Mouse (Mus musculus) forebrain, embryonic 10.5 days (tissue): ENCODE results near the gene Furin. TPM values are rescaled to one million over a fixed set of nuclear protein-coding genes. Genes with fewer than 3 reads are reported as not detected.

ENCODE experiments used
- DNase-seq: peaks from one replicate; pipeline ENCODE4 v3.0.0-alpha.2; 2017; ENCODE audit warnings: low spot score; ENCODE audit errors: extremely low spot score
- H3K27ac ChIP-seq: fragments of 300-500 bp; sonication (generic); 2 replicates; pipeline ENCODE4 v1.5.1; 2016; ENCODE audit warnings: mild to moderate bottlenecking
- H3K27me3 ChIP-seq: fragments of 300-500 bp; sonication (generic); 2 replicates; pipeline ENCODE4 v1.6.1; 2016; ENCODE audit warnings: mild to moderate bottlenecking; ENCODE audit not compliant: poor library complexity, severe bottlenecking
- H3K36me3 ChIP-seq: fragments of 300-500 bp; sonication (generic); replicated peaks from 2 replicates; pipeline ENCODE4 v1.6.1; 2016; ENCODE audit warnings: mild to moderate bottlenecking, moderate library complexity
- H3K4me1 ChIP-seq: fragments of 300-500 bp; sonication (generic); 2 replicates; pipeline ENCODE4 v1.6.1; 2016
- H3K4me3 ChIP-seq: fragments of 300-500 bp; sonication (generic); 2 replicates; pipeline ENCODE4 v1.5.1; 2016; ENCODE audit warnings: mild to moderate bottlenecking, moderate library complexity
- H3K9me3 ChIP-seq: fragments of 300-500 bp; sonication (generic); 2 replicates; pipeline ENCODE4 v1.6.1; 2016; ENCODE audit warnings: mild to moderate bottlenecking, moderate library complexity
- WGBS: fragments of 180-500 bp; shearing (Covaris S2); methylation state at CpG from one replicate; pipeline ENCODE4 v1.1.7; 2016; 5-methylcytosine and 5-hydroxymethylcytosine counted together
- polyA plus RNA-seq: library from polyadenylated mRNA; unstranded; fragments of >200 nt; fragmentation: Nextera tagmentation; extraction: Ambion mirVana; gene quantifications from 2 replicates; pipeline ENCODE4 v1.2.1, GENCODE M21; 2016

Gene Furin
- polyA plus RNA-seq, 1 experiment from 2014 or later: 3.9 TPM

DNA sequence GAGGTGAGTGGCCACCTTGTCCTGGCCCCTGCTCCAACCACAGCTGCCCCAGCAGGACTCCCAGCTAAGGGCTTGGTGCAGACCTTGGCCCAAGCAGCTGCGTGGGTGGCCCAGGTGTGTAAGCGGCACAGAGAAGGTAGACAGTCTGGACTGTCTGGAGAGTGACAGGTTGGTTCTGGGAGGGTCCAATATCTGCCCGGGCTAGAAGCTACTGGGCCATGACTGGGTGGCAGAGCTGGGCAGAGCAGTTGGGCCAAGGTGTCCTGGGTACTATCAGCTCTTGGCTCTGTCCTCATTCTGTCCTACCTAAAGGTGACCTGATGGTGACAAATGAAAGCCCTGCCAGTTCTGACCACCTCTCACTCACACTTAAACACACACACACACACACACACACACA lies 37.9 kb upstream of the Furin start:
- WGBS: 83% methylated on average over 3 of the region's 3 CpGs

DNA sequence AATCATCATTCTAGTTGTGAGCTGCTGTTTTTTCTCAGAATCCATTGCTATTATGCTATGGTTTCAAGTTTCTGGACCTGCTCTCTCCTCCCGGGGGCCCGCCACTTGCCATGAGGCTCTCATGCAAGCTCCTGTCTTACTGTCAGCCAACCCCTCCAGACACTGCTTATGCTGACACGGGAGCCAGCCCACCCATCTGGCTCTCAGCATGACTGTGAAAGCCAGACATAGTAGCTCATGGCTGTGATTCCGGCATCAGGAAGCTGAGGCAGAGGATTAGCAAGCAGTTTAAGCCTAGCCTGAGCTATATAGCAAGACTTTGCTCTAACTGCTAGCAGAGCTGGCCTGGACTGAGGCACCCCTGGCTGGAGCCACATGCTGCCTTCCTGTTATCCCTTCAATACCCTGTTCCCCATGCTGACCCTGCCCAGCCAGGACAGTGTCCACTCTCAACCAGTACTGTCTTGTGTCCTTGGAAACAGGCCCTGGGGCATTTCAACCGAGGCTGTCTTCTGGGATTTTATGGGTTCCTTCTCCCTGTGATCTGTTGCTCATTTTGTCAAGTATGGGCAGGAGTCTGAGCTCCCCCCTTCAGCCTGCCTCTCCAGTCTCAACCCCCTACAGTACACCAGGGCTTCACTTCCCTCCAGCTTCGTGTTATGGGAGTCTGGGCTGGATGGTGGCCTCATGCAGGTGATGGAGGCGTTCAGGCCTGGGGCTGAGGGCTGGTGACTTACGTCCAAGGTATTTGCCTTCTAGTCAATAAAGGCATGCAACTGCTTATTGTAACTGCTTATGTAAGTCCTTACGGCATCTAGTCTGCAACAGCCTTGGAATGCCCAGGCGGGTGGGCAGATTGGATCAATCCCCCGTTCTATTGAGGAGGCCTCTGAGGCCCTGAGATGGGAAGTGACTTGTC lies 37.0 kb upstream of the Furin start:
- H3K36me3 ChIP-seq: no peaks in the 10 kb centered on the region
- H3K27ac ChIP-seq: peak overlapping the region; percentile 49; the same call in 1 of the 2 replicates
- H3K4me1 ChIP-seq: peaks cover 55% of the 10 kb centered on the region
- H3K9me3 ChIP-seq: no peaks in the 10 kb centered on the region
- no peak for DNase-seq
- no peak overlapping the region for H3K4me3 ChIP-seq
- peaks cover 8% of the 10 kb centered on the region; the same call in 1 of the 2 replicates for H3K27me3 ChIP-seq
- WGBS: 63% methylated on average over 11 of the region's 11 CpGs

More for the DNA sequence above, 37.9 kb upstream of the Furin start:
- no peaks in the 10 kb centered on the region for H3K9me3 ChIP-seq
- no peak for DNase-seq
- no peaks in the 10 kb centered on the region for H3K36me3 ChIP-seq
- no peak overlapping the region for H3K4me3 ChIP-seq
- peaks cover 55% of the 10 kb centered on the region for H3K4me1 ChIP-seq
- H3K27me3 ChIP-seq: peaks cover 8% of the 10 kb centered on the region; the same call in 1 of the 2 replicates
- peak overlapping the region; percentile 31; the same call in 1 of the 2 replicates for H3K27ac ChIP-seq

DNA sequence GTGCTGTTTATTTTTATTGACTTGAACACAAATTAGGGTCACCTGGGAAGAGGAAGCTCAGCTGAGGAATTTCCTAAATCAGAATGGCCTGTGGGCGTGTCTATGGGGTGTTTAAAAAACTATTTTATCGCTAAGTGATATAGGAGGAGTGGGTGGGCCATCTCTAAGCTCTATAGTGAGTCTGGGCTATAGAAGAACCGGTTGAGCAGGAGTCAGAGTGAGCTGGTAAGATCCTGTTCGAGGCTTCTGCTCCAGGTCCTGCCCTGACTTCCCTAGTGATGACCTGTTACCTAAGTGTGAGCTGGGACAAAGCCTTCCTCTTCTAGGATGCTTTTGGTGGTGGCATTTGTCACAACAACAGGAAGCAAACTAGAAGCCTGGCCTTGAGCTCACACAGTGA lies 35.4 kb upstream of the Furin start:
- peaks cover 8% of the 10 kb centered on the region; the same call in 1 of the 2 replicates for H3K27me3 ChIP-seq
- H3K9me3 ChIP-seq: no peaks in the 10 kb centered on the region
- no peak for DNase-seq
- H3K4me1 ChIP-seq: peaks cover 52% of the 10 kb centered on the region
- no peak overlapping the region for H3K4me3 ChIP-seq
- no peaks in the 10 kb centered on the region for H3K36me3 ChIP-seq
- no peak overlapping the region for H3K27ac ChIP-seq
- WGBS: 70% methylated on average over 4 of the region's 4 CpGs

DNA sequence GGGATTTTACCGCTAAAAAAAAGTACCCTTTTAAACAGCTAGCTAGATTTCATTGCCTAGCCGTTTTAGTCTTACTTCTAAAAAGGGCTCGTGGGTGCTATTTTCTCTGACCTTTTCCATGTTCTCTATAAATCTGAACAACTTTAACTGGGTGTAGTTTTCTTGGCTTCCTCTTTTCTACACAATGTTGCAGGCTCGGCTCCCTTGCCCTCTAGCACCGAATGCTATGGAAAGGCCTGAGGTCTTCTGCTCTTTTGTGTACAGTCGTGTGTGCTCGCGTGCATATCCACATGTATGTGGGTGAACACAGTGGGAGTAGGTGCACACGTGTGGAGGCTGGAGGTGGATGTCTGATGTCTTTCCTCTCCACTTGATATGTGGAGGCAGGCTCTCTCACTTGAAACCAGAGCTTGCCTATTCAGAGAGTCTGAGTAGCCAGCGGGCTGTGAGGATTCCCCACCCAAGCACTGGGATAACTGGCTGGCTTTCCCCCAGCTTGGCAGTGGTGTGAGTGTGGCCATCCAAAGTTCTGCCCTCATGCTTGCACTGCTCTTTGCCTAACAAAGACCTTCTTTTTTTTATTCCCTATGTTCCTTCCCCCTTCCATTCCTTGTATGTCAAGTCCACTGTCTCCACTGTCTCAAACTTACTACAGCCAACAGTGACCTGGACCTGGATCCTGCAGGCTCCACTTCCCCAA lies 34.7 kb upstream of the Furin start:
- no peaks in the 10 kb centered on the region for H3K9me3 ChIP-seq
- no peaks in the 10 kb centered on the region for H3K36me3 ChIP-seq
- peaks cover 6% of the 10 kb centered on the region; the same call in 1 of the 2 replicates for H3K27me3 ChIP-seq
- DNase-seq: no peak
- H3K4me3 ChIP-seq: no peak overlapping the region
- H3K27ac ChIP-seq: no peak overlapping the region
- peaks cover 44% of the 10 kb centered on the region for H3K4me1 ChIP-seq
- 89% methylated on average over 10 of the region's 10 CpGs for WGBS

DNA sequence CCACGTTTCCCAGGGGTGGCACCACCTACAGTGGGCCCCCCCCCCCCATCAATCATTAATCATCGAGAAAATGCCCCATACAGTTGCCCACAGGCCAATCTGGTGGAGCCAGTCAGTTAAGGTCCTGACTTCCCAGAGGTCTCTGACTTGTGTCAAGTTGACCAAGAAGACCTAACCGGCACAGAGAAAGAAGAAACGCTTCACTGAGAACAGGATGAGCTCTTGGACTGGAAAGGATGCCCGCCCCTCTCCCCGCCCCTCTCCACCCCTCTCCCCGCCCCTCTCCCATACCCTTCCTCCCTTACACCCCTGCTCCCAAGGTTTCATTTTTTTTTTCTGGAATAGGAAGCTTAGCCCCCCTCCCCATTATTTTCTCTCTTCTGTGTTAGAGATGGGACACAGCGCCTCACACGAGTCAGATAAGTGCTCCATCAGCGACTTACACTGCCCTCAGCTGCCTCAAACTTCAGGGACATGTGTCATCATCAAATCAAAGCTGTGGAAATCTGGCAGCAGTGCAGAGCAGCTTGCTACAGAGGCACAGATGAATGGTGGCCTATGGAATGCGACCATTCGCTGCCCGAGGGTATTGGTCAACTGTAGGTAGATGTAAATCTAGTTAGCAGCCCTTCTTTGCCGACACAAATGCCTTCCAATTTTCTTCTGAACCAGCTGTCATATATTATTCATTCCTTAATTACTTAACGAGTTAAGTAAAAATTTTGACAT lies 34.0 kb upstream of the Furin start:
- H3K27me3 ChIP-seq: no peaks in the 10 kb centered on the region
- H3K36me3 ChIP-seq: no peaks in the 10 kb centered on the region
- H3K27ac ChIP-seq: no peak overlapping the region
- DNase-seq: no peak
- H3K4me3 ChIP-seq: no peak overlapping the region
- WGBS: 41% methylated on average over 15 of the region's 15 CpGs
- H3K9me3 ChIP-seq: no peaks in the 10 kb centered on the region
- H3K4me1 ChIP-seq: peaks cover 38% of the 10 kb centered on the region

DNA sequence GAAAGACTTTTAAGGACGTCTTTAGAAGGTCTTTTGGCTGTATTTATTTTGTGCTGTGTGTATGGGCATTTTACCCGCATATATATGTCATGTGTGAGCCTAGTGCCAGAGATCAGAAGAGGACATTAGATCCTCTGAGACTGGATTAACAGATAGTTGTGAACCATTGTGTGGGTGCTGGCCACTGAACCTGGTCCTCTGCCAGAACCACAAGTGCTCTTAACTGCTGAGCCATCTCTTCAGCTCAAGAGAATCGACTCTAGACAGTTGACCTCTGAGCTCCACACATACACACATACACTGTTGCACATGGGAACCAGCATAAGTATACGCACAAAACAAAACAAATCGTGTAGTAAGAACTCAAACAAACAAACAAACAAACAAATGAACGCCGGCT lies 31.3 kb upstream of the Furin start:
- 93% methylated on average over 7 of the region's 7 CpGs for WGBS
- H3K36me3 ChIP-seq: no peaks in the 10 kb centered on the region
- H3K4me1 ChIP-seq: peaks cover 18% of the 10 kb centered on the region
- H3K4me3 ChIP-seq: no peak overlapping the region
- no peaks in the 10 kb centered on the region for H3K9me3 ChIP-seq
- DNase-seq: no peak
- no peaks in the 10 kb centered on the region for H3K27me3 ChIP-seq
- no peak overlapping the region for H3K27ac ChIP-seq

DNA sequence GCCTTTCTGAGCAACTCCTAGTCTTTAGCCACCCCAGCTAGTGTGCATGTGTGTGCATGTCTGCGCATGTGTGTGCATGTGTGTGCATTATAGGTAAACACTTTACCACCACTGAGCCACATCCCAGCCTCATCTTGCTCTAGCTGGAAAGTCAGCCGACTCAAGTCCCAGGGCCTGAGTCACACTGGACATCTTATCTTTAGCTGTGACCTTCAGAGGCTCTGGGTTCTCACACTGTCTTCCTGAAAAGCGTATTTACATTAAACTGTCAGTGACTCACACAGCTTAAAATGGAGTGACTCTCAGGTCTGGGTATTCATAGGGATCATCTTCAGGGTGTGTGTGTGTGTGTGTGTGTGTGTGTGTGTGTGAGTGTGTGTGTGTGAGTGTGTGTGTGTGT lies 30.4 kb upstream of the Furin start:
- no peak for DNase-seq
- Histone ChIP-seq H3K4me3 (no peak overlapping the region), H3K36me3 (no peaks in the 10 kb centered on the region), H3K27me3 (no peaks in the 10 kb centered on the region), H3K27ac (no peak overlapping the region), H3K9me3 (no peaks in the 10 kb centered on the region), H3K4me1 (peaks cover 17% of the 10 kb centered on the region)
- WGBS: 93% methylated on average over 3 of the region's 3 CpGs

DNA sequence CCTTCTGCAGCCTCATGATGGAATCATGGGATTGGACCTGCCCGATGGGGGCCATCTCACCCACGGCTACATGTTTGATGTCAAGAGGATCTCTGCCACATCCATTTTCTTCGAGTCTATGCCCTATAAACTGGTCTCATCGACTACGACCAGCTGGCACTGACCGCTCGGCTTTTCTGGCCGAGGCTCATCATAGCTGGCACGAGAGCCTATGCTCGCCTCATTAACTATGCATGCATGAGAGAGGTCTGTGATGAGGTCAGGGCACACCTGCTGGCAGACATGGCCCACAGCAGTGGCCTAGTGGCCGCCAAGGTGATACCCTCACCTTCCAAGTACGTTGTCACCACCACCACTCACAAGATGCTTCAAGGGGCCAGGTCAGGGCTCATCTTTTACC lies 24.4 kb upstream of the Furin start:
- Histone ChIP-seq H3K4me3 (no peak overlapping the region), H3K27me3 (no peaks in the 10 kb centered on the region), H3K4me1 (no peaks in the 10 kb centered on the region; the same call in 1 of the 2 replicates), H3K36me3 (no peaks in the 10 kb centered on the region), H3K27ac (no peak overlapping the region), H3K9me3 (no peaks in the 10 kb centered on the region)
- WGBS: 94% methylated on average over 12 of the region's 12 CpGs
- no peak for DNase-seq

DNA sequence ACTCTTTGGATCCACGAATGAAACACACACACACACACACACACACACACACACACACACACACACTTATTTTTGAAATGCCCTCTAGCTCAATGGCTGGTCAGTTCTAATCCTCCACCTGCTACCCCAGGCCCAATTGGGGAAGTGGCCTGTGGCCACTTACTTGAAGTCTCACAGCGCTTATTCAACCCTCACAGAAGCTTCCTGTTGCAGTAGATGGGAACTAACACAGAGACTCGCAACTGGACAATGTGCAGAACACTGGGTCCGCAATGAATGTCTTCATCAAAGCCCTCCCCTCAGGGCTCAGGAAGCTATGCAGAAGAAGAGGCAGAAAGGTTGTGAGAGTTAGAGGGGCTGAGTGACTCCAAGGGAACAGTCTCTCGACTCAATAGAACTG lies 22.5 kb upstream of the Furin start:
- H3K4me3 ChIP-seq: no peak overlapping the region
- no peak for DNase-seq
- H3K27me3 ChIP-seq: no peaks in the 10 kb centered on the region; the same call in 1 of the 2 replicates
- H3K27ac ChIP-seq: no peak overlapping the region
- 87% methylated on average over 5 of the region's 5 CpGs for WGBS
- H3K9me3 ChIP-seq: no peaks in the 10 kb centered on the region
- H3K4me1 ChIP-seq: peaks cover 7% of the 10 kb centered on the region
- no peaks in the 10 kb centered on the region for H3K36me3 ChIP-seq

DNA sequence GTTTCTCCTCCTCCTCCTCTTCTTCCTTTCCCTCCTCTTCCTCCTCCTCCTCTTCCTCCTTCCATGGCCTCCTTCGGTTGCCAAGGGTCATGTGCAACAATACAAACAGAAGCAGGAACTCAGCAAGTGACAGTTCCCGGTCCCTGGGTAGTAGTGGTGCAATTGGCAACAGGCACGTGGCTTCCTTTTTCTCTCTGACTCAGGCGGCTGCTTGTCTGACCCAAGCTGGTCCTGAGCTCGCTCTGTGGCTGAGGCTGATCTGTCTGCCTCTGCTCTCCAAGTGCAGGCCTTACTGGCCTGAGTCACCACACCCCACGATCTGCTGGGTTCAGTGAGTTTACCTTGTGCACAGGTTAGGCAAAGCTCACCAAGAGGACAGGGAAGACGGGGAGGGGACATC lies 21.1 kb upstream of the Furin start:
- Histone ChIP-seq H3K27ac (no peak overlapping the region), H3K4me3 (no peak overlapping the region), H3K36me3 (no peaks in the 10 kb centered on the region), H3K4me1 (peaks cover 9% of the 10 kb centered on the region), H3K9me3 (no peaks in the 10 kb centered on the region), H3K27me3 (no peaks in the 10 kb centered on the region; the same call in 1 of the 2 replicates)
- 75% methylated on average over 7 of the region's 7 CpGs for WGBS
- DNase-seq: no peak

DNA sequence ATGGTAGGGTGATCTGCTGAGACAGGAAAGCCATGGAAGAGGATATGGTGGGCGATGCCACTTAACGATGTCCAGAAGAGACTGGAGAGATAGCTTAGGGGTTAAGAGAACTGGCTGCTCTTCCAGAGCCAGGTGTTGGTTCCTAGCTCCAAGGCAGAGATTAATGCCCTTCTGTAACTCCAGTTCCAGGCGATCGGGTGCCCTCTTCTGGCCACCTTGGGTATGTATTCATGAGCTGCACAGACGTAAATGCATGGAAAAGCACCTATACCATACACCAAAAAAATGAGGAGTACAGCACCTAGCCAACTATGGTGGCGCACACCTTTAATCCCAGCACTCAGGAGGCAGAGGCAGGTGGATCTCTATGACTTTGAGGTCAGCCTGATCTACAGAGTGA lies 19.5 kb upstream of the Furin start:
- Histone ChIP-seq H3K36me3 (no peaks in the 10 kb centered on the region), H3K9me3 (no peaks in the 10 kb centered on the region), H3K27ac (no peak overlapping the region), H3K4me3 (no peak overlapping the region), H3K27me3 (no peaks in the 10 kb centered on the region; the same call in 1 of the 2 replicates), H3K4me1 (peaks cover 9% of the 10 kb centered on the region)
- 83% methylated on average over 6 of the region's 6 CpGs for WGBS
- DNase-seq: no peak

DNA sequence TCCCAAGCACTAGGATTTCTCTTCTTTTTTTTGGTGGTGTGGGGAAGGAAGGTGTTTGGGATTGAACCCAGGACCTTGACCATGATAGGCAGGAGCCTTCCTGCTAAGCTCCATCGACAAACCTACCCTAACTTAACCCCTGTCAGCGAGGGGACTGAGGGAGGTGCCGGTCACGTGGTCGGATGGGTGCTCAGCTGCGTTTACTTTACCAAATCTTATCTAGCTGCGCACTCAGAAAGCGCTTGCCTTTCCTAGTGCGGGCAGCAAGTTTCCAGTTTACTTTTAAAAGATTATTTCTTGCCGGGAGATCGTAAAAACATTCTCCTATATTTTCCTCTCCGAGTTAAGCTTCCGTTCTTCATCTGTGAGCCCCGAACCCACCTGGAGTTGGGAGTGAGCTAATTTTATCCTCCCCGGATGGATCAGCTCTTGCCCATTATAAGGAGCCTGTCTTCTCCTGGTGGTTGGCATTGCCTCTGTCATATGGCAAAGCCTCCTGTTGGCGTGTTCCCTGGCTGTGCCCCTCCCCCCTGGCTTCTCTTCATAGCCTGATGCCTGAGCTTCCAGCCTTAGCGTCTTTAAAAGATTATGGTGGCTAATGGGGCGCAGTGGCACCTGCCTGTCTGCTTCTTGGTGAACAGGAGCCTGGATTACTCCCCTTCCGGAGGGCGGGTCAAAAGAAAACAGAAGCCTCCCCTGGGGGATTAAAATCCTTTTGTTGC lies 17.7 kb upstream of the Furin start:
- H3K9me3 ChIP-seq: no peaks in the 10 kb centered on the region
- no peaks in the 10 kb centered on the region; the same call in 1 of the 2 replicates for H3K27me3 ChIP-seq
- WGBS: 27% methylated on average over 20 of the region's 20 CpGs
- DNase-seq: no peak
- H3K27ac ChIP-seq: no peak overlapping the region
- peaks cover 9% of the 10 kb centered on the region for H3K4me1 ChIP-seq
- no peak overlapping the region for H3K4me3 ChIP-seq
- H3K36me3 ChIP-seq: no peaks in the 10 kb centered on the region
